Mouse (Mus musculus) left cerebral cortex, postnatal 36 days (tissue): Measurements from ENCODE around the gene Trip11. TPM values are rescaled to one million over a fixed set of nuclear protein-coding genes. Genes with fewer than 3 reads are reported as not detected.

Experiments
- DNase-seq, 2 experiments: peaks; one replicate each; pipeline ENCODE4 v3.0.0; 2021 to 2022; ENCODE audit warnings: low spot score in 2 of 2, mixed read lengths in 1 of 2
- intact Hi-C: fragments of 180-260 bp; cut with DNase I; formaldehyde crosslinking; loops from one replicate; pipeline ENCODE4 v1.15.1; 2025
- total RNA-seq, 2 experiments: library from RNA; stranded (reverse); gene quantifications; 2 replicates each; pipeline ENCODE4 v1.2.3; 2021

Trip11 gene
- total RNA-seq, 2 experiments from 2014 or later: 22.8 to 33.2 TPM

DNA sequence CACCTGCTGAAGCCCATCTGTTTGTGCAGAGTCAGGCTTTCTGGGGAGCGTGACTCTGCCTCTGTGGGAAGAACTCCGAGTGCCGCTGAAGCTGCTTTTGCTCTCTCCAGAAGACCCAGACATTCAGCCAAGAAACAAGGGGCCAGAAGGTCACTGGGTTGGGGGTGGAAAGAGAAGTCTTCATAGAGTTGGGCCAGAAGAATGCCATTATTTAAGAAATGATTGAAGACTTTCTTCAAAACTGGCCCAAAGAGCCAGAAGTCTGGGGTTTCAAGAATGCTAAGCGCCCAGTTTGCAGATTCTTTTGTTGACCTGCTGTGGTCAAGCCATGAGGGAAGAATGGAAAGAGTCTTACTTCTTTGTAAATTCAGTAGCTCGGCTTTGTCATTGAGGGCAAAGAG, 119.8 kb downstream of the Trip11 start:
- no peak for DNase-seq
- intact Hi-C loops: no loop called here

GRCm38 (mm10) chr12:101792684-101793083, 120.4 kb downstream of the Trip11 start:
- intact Hi-C loops: no loop called here
- no peak for DNase-seq

DNA sequence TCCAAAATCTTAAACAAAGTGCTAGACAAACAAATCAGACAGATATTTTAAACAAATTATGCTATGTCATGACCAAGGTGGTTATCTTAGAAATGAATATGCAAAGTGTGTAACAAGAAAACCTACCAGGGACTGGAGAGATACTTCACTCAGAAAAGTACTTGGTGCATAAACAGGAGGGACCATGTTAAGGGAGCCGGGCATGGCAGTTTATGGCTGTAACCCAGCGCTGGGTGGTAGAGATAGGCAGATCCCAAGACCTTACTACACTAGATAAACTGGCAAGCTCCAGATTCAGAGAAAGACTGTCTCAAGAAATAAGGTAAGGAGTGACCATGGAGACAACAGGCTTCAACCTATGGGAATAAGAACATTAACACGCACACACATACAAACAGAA, 123.3 kb downstream of the Trip11 start:
- DNase-seq: no peak
- intact Hi-C loops: no loop called here

GRCm38 (mm10) chr12:101789250-101789649, 123.8 kb downstream of the Trip11 start:
- intact Hi-C loops: no loop called here
- no peak for DNase-seq

Other genes starting within 250 kb of the Trip11 start
- gene Tc2n, start 194.7 kb downstream of the Trip11 start, total RNA-seq: under 1 TPM; 0.20 to 0.30 TPM
- 1 to 10 TPM; 5.2 to 7.7 TPM for gene Fbln5, start 94.2 kb downstream of the Trip11 start, total RNA-seq
- 10 to 100 TPM; 17.4 to 21.7 TPM for gene Atxn3, start 45.0 kb upstream of the Trip11 start, total RNA-seq
- gene Cpsf2, start 62.7 kb upstream of the Trip11 start, total RNA-seq: 10 to 100 TPM; 26.9 to 28.2 TPM
- gene Slc24a4, start 215.5 kb upstream of the Trip11 start, total RNA-seq: 10 to 100 TPM; 37.1 to 53.5 TPM